Comparison of ENCODE assay signal across 10 mouse cellular contexts in genomic region chr13:76215397-76215796, GRCm38 (mm10).
DNase-seq lines count a peak whose midpoint lies in the region; ATAC-seq and TF ChIP-seq lines count a peak whose summit lies in the region.
"Had no signal": no experiment of that assay in that cellular context is flagged by ENCODE, and none has a peak within 500 bp of the region (broad histone marks: within the 10 kb centered on the region; RNA-seq: fewer than 3 reads in every experiment).

No protein-coding gene starts in this region.

- no peak overlapping the region for H3K4me3 ChIP-seq in gastrocnemius, adult 2 months
- no peak overlapping the region for H3K4me3 ChIP-seq in midbrain, embryonic 14.5 days (replicated peaks; ENCODE audit: low read depth, low read length)
- no peak overlapping the region for H3K4me3 ChIP-seq in midbrain, embryonic 10.5 days
- H3K4me3 ChIP-seq in forebrain, embryonic 14.5 days (ENCODE audit: low read depth, low read length), result no peak overlapping the region
- H3K4me3 ChIP-seq: heart, embryonic 15.5 days; neural tube, embryonic 12.5 days had no signal

- no peak overlapping the region for H3K4me2 ChIP-seq in midbrain, embryonic 14.5 days (ENCODE audit: low read length)
- no peak overlapping the region for H3K4me2 ChIP-seq in forebrain, embryonic 14.5 days (ENCODE audit: low read length)
- H3K4me2 ChIP-seq: heart, embryonic 15.5 days; neural tube, embryonic 12.5 days had no signal

- TF ChIP-seq CTCF in gastrocnemius, adult 2 months (IDR thresholded peaks at IDR 0.05), result peak; percentile 38

- H3K36me3 ChIP-seq in midbrain, embryonic 14.5 days (ENCODE audit: control insufficient read depth, insufficient read depth, low read length), result no peaks in the 10 kb centered on the region
- no peaks in the 10 kb centered on the region for H3K36me3 ChIP-seq in midbrain, embryonic 10.5 days
- H3K36me3 ChIP-seq in forebrain, embryonic 14.5 days (ENCODE audit: control insufficient read depth, insufficient read depth, low read length), result no peaks in the 10 kb centered on the region
- H3K36me3 ChIP-seq: heart, embryonic 15.5 days; neural tube, embryonic 12.5 days had no signal

- no peaks in the 10 kb centered on the region for H3K27me3 ChIP-seq in midbrain, embryonic 14.5 days (ENCODE audit: control insufficient read depth, insufficient read depth, low read length)
- no peaks in the 10 kb centered on the region for H3K27me3 ChIP-seq in midbrain, embryonic 10.5 days (ENCODE audit: low read depth, poor library complexity, severe bottlenecking)
- H3K27me3 ChIP-seq in forebrain, embryonic 14.5 days (replicated peaks; ENCODE audit: control insufficient read depth, insufficient read depth, low read length), result no peaks in the 10 kb centered on the region
- H3K27me3 ChIP-seq: heart, embryonic 15.5 days; neural tube, embryonic 12.5 days had no signal

- no peak overlapping the region for H3K9ac ChIP-seq in midbrain, embryonic 14.5 days (replicated peaks; ENCODE audit: low read length)
- no peak overlapping the region for H3K9ac ChIP-seq in forebrain, embryonic 14.5 days (ENCODE audit: low read length)
- H3K9ac ChIP-seq: heart, embryonic 15.5 days; neural tube, embryonic 12.5 days had no signal

- no peaks in the 10 kb centered on the region for H3K4me1 ChIP-seq in midbrain, embryonic 14.5 days (ENCODE audit: control insufficient read depth, insufficient read depth, low read length)
- H3K4me1 ChIP-seq in midbrain, embryonic 10.5 days, result no peaks in the 10 kb centered on the region
- H3K4me1 ChIP-seq in forebrain, embryonic 14.5 days (ENCODE audit: control insufficient read depth, insufficient read depth, low read length), result no peaks in the 10 kb centered on the region
- H3K4me1 ChIP-seq: heart, embryonic 15.5 days; neural tube, embryonic 12.5 days had no signal

- DNase-seq in gastrocnemius, adult 2 months, result no peak
- DNase-seq in gastrocnemius, postnatal 4 days (ENCODE audit: low spot score in 2 of 2), result no peak
- peak; percentile 55 for DNase-seq in midbrain, embryonic 14.5 days
- no peak for DNase-seq in midbrain, embryonic 10.5 days (ENCODE audit: low spot score)
- peak; percentile 54 for DNase-seq in forebrain, embryonic 14.5 days (ENCODE audit: low spot score)
- peak; percentile 24 for DNase-seq in retina, postnatal 1 day
- no peak for DNase-seq in thymus, postnatal 25 days
- DNase-seq in kidney, postnatal 14 days, result no peak

- no peaks in the 10 kb centered on the region for H3K9me3 ChIP-seq in midbrain, embryonic 14.5 days (ENCODE audit: control insufficient read depth, low read length)
- H3K9me3 ChIP-seq in midbrain, embryonic 10.5 days (replicated peaks), result no peaks in the 10 kb centered on the region
- no peaks in the 10 kb centered on the region for H3K9me3 ChIP-seq in forebrain, embryonic 14.5 days (replicated peaks; ENCODE audit: control insufficient read depth, low read length)
- H3K9me3 ChIP-seq: heart, embryonic 15.5 days; neural tube, embryonic 12.5 days had no signal

- ATAC-seq in midbrain, embryonic 14.5 days (ENCODE audit: low FRiP score, low TSS enrichment), result no peak
- ATAC-seq in forebrain, embryonic 14.5 days, result peak; percentile 66; the same call in 1 of the 2 replicates

- WGBS in midbrain, embryonic 14.5 days, result 51% methylated on average over 2 of the region's 2 CpGs
- WGBS in midbrain, embryonic 10.5 days, result 44% methylated on average over 2 of the region's 2 CpGs
- 50% methylated on average over 2 of the region's 2 CpGs for WGBS in forebrain, embryonic 14.5 days

- intact Hi-C loops in gastrocnemius, adult 2 months (cut with DNase I), result no loop called here

- no peak overlapping the region for H3K27ac ChIP-seq in gastrocnemius, adult 2 months
- H3K27ac ChIP-seq in midbrain, embryonic 14.5 days (replicated peaks; ENCODE audit: low read depth, low read length), result no peak overlapping the region
- no peak overlapping the region for H3K27ac ChIP-seq in midbrain, embryonic 10.5 days (replicated peaks)
- no peak overlapping the region for H3K27ac ChIP-seq in forebrain, embryonic 14.5 days (ENCODE audit: low read depth, low read length)
- H3K27ac ChIP-seq: heart, embryonic 15.5 days; neural tube, embryonic 12.5 days had no signal

Comparison
In these comparisons a context has a peak if more than half of its experiments do, and no peak if none do; other contexts are left out.
1. DNase-seq: peak in midbrain, embryonic 14.5 days (single experiment), forebrain, embryonic 14.5 days (single experiment) and retina, postnatal 1 day (single experiment); none in gastrocnemius, adult 2 months (single experiment), gastrocnemius, postnatal 4 days (0 of 2), midbrain, embryonic 10.5 days (single experiment), thymus, postnatal 25 days (single experiment) and kidney, postnatal 14 days (single experiment).